Mouse (Mus musculus) kidney, adult 2 months (tissue): ENCODE data around the gene Tbx4.

Source experiments
- CTCF ChIP-seq: fragments of 200-500 bp; conservative IDR thresholded peaks from 2 replicates; pipeline ENCODE4 v1.5.1; 2011; ENCODE audit warnings: low read depth, mild to moderate bottlenecking, control low read depth, low read length, moderate library complexity, mixed read lengths; ENCODE audit not compliant: insufficient read depth, insufficient read length
- POLR2A ChIP-seq: fragments of 200-500 bp; IDR thresholded peaks from one replicate; pipeline ENCODE4 v1.6.1; 2011; ENCODE audit warnings: low read depth, low read length, control low read depth

DNA sequence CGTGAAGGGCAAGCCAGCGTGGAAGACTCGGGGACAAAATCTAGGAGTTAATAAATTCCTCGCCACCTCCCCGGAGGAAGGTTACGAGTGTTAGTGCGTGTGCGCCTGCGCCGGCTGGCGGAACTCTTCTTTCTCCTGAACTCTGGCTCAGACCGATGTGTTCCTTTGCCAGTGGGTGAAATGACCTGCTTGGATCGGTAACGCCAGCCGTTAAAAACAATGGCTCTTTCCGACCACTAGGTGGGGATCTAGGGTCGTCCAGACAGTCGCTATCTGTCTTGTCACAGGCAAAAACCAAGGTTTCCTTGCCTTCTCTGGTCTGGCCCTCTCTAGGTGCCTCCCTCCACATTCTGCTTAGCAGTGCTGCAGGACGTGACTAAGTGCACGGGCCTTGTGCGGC, 37.2 kb upstream of the Tbx4 start:
- TF ChIP-seq CTCF (peak; percentile 97), POLR2A (no peak)
